Mouse (Mus musculus) ovary, adult 18-20 months (tissue): ENCODE measurements around the gene Sapcd1.

Source experiments
- DNase-seq: peaks from one replicate; pipeline ENCODE4 v3.0.0; 2022; ENCODE audit warnings: low spot score, mixed read lengths

The Sapcd1 gene

DNA sequence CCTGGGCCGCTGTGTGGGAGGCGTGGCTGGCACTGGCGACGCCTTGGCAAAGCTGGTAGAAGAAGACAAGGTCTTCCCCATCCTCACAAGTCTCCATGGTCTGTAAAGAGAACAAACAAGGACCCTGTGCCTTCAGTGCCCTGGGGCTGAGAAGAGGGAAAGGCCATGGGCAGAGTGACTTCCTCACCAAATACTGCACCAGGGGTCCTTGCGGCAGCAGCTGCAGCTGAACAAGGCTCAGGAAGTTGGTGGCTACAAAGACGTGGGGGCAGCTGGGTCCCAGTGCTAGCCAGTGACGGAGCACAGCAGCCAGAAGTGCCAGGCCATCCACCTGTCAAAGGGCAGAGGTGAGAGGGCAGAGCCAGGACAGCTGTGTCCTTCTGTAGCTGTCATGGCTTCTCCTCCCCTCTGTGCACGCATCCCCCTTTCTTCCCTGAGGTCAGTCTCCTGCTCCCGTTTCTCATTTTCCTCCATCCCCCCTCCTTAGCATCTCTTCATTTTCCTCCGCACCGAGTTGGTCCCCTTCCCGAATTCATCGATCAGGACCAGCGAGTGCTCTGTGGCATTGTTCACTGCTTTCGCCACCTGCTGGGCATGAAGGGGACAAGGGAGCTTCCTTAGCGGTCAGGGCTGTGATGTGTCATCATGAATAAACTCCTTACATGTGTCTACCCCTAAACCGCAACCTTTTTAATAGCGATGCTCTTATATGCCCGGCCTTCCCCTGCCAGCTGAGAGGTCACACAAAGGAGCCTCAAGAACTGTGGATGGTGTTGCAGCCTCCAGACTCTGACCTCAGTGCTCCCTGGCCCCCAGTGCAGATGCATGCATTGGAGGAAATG lies 2.1 kb upstream of the Sapcd1 start:
- no peak for DNase-seq

DNA sequence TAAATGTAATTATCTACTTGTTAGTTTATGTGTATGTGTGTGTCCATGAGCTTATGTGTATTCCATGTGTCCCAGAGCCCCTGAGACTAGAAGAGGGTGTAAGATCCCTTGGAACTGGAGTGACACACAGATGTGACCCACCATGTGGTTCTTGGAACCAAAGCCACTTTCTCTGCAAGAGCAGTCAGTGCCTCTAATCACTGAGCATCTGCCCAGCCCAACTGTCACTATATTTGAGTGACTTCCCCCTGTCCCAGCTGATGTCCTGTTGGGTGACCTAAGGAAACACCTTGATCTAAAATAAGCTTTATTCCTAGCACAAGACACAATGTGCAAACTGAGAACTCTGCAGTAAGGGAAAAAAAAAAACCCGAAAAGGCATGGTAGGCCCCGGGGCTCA lies 499 bp upstream of the Sapcd1 start:
- no peak for DNase-seq

- DNase-seq, result no peak
These were observed 1.6 kb downstream of the Sapcd1 start for GRCm38 (mm10) chr17:35026206-35026605.

GRCm38 (mm10) chr17:35024691-35025488 lies 2.9 kb downstream of the Sapcd1 start:
- no peak for DNase-seq

GRCm38 (mm10) chr17:35024261-35024660 lies 3.6 kb downstream of the Sapcd1 start:
- no peak for DNase-seq

DNA sequence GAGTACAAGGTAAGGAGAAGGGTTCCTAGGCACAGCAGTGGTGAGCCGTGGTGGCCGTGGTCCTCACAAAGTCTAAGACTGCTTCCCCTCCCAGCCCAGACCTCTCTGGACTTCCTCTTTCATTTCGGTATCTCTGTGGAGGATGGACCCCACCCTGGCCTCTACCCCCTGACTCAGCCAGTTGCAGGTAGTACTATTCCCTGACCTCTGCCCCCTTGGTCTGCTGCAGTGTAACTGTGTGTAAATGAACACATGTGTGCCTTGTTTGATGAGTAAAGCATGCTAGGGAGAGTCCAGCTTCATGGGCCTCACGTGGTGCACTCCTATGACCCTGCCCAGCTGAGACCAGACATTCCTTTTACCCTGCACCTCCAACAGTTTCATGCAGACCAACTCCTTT lies 4.1 kb downstream of the Sapcd1 start:
- no peak for DNase-seq

DNA sequence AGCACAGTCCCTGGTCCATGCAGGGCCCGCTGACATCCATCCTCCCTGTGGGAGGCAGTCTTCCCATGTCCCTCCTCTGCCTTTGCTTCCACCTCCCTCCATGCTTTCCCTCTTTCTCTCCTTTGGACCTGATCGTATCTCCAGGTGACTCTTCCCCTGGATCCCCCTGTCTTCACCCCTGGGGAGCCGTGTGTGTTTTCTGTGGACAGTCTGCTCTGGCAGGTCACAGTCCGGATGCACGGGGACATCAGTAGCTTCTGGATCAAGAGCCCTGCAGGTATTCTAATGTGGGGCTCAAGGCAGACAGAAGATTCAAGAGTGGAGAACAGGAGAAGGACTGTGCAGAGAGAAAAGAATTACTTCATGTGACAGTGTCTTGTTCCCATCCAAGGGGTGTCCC lies 4.6 kb downstream of the Sapcd1 start:
- no peak for DNase-seq

GRCm38 (mm10) chr17:35022541-35023060 lies 5.2 kb downstream of the Sapcd1 start:
- no peak for DNase-seq

GRCm38 (mm10) chr17:35021842-35022477 lies 5.9 kb downstream of the Sapcd1 start:
- DNase-seq, result no peak

- DNase-seq, result peak; percentile 65
These were observed 6.5 kb downstream of the Sapcd1 start for GRCm38 (mm10) chr17:35021163-35021808.

GRCm38 (mm10) chr17:35020551-35020950 lies 7.3 kb downstream of the Sapcd1 start:
- no peak for DNase-seq

DNA sequence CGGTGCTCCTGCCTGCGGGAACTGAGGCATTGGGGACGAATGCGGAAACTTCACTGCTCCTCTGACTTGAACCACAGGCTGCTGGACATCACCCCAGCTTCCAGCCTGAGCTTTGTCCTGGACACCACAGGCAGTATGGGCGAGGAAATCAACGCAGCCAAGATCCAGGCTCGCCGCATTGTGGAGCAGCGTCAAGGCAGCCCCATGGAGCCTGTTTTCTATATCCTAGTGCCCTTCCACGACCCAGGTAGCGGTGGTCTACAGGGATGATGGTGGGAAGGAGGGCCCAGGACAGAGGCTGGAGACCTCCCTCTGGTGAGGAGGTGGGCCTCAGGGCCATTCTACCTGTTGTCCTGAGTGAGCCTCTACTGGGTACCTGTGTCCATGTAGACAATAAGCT lies 7.9 kb downstream of the Sapcd1 start:
- no peak for DNase-seq

- no peak for DNase-seq
These were observed 9.6 kb downstream of the Sapcd1 start for GRCm38 (mm10) chr17:35018171-35018570.

- DNase-seq, result no peak
These were observed 10.1 kb downstream of the Sapcd1 start for GRCm38 (mm10) chr17:35017706-35018030.

DNA sequence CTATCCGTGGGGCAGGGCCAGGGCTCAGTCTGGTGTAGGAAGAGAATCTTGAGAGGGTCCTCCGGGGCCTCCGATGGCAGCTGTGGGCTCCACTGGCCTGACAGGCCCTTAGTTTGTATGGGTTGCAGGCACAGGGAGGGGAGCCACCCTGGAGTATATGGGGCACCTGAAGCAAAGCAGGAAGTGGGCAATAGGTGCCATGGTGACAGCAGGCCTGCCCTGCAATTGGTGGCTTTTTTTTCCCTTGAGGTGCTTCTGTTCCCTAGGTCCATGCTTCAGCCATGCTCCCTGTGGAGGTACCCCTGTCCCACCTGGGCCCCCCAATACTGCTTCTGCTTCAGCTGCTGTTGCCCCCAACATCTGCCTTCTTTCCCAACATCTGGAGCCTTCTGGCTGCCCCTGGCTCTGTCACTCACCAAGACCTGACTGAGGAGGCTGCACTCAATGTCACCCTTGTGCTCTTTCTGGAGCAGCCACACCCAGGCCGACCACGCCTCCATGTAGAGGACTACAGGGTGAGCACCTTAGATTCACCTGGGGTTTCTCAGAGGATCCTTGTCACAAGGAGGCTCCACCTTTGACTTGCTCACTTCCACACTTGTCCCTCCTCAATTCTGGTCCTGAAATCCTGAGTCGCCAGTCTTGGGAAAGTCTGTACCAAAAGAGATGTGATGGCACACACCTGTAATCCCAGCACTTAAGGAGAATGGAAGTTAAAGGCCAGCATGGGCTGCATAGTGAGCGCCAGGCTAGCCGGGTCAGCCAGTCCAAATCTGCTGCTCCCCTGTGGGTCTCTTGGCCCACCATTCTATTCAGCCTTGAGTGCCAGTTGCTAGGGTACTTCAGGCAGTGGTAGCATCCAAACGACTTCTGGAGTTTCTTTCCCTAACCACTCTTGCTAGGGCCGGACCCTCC lies 10.8 kb downstream of the Sapcd1 start:
- no peak for DNase-seq

DNA sequence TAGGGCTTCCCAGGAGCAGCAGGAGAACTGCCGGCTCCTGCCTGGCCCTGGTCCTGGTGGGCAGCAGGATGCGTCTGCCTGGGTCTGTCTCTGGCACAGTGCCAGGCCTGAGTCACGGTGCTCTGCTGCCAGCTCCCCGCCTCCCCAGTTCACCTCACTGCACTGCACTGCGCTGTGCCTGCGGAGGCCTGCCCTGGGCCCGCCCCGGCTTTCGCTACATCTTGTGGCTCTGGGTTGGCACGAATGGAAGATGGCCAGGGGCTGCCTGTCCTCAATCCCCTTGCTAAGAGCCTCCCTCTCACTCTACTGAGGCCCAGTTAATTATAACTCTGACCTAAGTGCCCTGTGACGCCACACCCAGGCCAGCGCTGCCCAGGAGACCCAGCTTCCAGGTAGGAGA lies 11.4 kb downstream of the Sapcd1 start, which contains the start of gene Vwa7:
Gene Vwa7, plus strand, starts transcription at position 204 of the 400 bp plus-strand sequence.
- no peak for DNase-seq

- DNase-seq, result no peak
These were observed 12.5 kb downstream of the Sapcd1 start for GRCm38 (mm10) chr17:35015296-35015695.

GRCm38 (mm10) chr17:35013221-35013620 lies 14.6 kb downstream of the Sapcd1 start:
- no peak for DNase-seq

GRCm38 (mm10) chr17:35012430-35012829 lies 15.4 kb downstream of the Sapcd1 start:
- DNase-seq, result no peak

GRCm38 (mm10) chr17:35011440-35011839 lies 16.4 kb downstream of the Sapcd1 start:
- no peak for DNase-seq

DNA sequence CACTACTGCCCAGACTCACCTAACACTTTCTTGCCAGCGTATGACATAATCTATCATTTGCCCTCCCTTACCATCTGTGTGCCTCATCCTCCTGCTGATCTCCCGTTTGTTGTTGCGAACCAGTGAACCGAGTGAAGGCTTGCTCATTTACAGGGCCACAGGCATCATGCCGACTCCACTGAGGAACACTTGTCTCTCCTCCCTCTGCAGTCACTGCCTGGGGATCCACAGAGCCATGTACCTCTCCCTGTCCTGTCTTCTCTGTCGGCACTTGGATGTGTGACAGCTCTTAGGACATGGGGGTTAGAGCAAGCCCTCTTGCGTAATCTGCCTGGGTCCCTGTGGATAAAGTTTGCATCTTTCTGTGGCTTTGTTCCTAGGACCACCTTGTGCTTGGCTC lies 18.2 kb downstream of the Sapcd1 start:
- DNase-seq, result no peak
